Mouse (Mus musculus) lung, postnatal 0 days (tissue): ENCODE measurements around the gene Commd7. TPM values are rescaled to one million over a fixed set of nuclear protein-coding genes. Genes with fewer than 3 reads are reported as not detected.

Experiments
- ATAC-seq: fragments of 200-750 bp; cut with Nextera tagmentation; 2 replicates; pipeline ENCODE4 v1.8.0; 2017; ENCODE audit warnings: moderate library complexity
- DNase-seq: peaks from one replicate; pipeline ENCODE4 v3.0.0-alpha.2; 2016; ENCODE audit warnings: low spot score
- H3K27ac ChIP-seq: fragments of 300-500 bp; sonication (generic); 2 replicates; pipeline ENCODE4 v1.5.1; 2014; ENCODE audit warnings: antibody characterized with exemption, mild to moderate bottlenecking, low read length, mixed read lengths
- H3K27me3 ChIP-seq: fragments of 300-500 bp; sonication (generic); replicated peaks from 2 replicates; pipeline ENCODE4 v1.6.1; 2014; ENCODE audit warnings: low read length, mixed read lengths; ENCODE audit not compliant: insufficient read depth
- H3K36me3 ChIP-seq: fragments of 300-500 bp; sonication (generic); 2 replicates; pipeline ENCODE4 v1.6.1; 2014; ENCODE audit warnings: low read length, mixed read lengths; ENCODE audit not compliant: insufficient read depth
- H3K4me1 ChIP-seq: fragments of 300-500 bp; sonication (generic); 2 replicates; pipeline ENCODE4 v1.6.1; 2014; ENCODE audit warnings: antibody characterized with exemption, low read depth, low read length, mixed read lengths; ENCODE audit not compliant: insufficient read depth
- H3K4me2 ChIP-seq: fragments of 300-500 bp; sonication (generic); replicated peaks from 2 replicates; pipeline ENCODE4 v1.6.1; 2014; ENCODE audit warnings: low read depth, mild to moderate bottlenecking, low read length, moderate library complexity, mixed read lengths
- H3K4me3 ChIP-seq: fragments of 300-500 bp; sonication (generic); 2 replicates; pipeline ENCODE4 v1.5.1; 2014; ENCODE audit warnings: low read depth, low read length
- H3K9ac ChIP-seq: fragments of 300-500 bp; sonication (generic); replicated peaks from 2 replicates; pipeline ENCODE4 v1.6.1; 2014; ENCODE audit warnings: low read depth, mild to moderate bottlenecking
- H3K9me3 ChIP-seq: fragments of 300-500 bp; sonication (generic); 2 replicates; pipeline ENCODE4 v1.6.1; 2016; ENCODE audit warnings: low read length, mixed read lengths
- CTCF ChIP-seq: IDR thresholded peaks from 2 replicates; pipeline ENCODE4 v1.5.1; 2016; ENCODE audit warnings: antibody characterized with exemption, mild to moderate bottlenecking
- EP300 ChIP-seq: IDR thresholded peaks from 2 replicates; pipeline ENCODE4 v1.6.1; 2016; ENCODE audit warnings: antibody characterized with exemption, mild to moderate bottlenecking, control low read depth
- WGBS: fragments of 180-500 bp; shearing (Covaris S2); extraction: QIAGEN DNeasy Blood & Tissue Kit; methylation state at CpG from one replicate; pipeline ENCODE4 v1.1.7; 2014; 5-methylcytosine and 5-hydroxymethylcytosine counted together
- polyA plus RNA-seq: library from polyadenylated mRNA; unstranded; fragments of >200 nt; fragmentation: Nextera tagmentation; extraction: Ambion mirVana; gene quantifications from 2 replicates; pipeline ENCODE4 v1.2.1, GENCODE M21; 2015

The Commd7 gene
- polyA plus RNA-seq, 1 experiment from 2014 or later, result 71.8 TPM

- no peaks in the 10 kb centered on the region for H3K27me3 ChIP-seq
- DNase-seq (no peak), ATAC-seq (no peak)
- H3K4me1 ChIP-seq, result no peaks in the 10 kb centered on the region
- no peaks in the 10 kb centered on the region for H3K9me3 ChIP-seq
- no peak overlapping the region for H3K27ac ChIP-seq
- TF ChIP-seq CTCF (no peak), EP300 (no peak)
- H3K4me3 ChIP-seq, result no peak overlapping the region
- H3K9ac ChIP-seq, result no peak overlapping the region
- no peak overlapping the region for H3K4me2 ChIP-seq
- no peaks in the 10 kb centered on the region for H3K36me3 ChIP-seq
- WGBS, result 64% methylated on average over 3 of the region's 3 CpGs
These were observed 56.4 kb downstream of the Commd7 start for GRCm38 (mm10) chr2:153576150-153576549.

DNA sequence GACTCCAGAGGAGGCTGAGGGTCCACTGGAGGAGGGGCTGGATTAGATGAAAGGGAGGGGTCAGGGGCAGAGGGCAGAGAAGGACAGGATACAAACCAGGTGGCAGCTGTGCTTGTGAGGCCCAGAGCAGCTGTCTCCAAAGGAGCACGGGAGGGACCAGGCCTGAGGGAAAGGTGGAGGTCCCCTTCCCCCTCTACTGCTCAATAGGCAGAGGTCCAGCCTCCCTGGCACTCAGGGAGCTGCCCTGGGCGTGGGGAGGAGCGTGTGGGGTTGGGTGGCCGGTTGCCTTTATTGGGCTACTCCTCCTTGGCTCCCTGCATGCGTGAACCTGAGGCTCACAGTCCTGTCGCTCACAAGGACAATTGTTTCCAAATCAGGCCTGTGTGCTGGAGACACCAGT lies 57.0 kb downstream of the Commd7 start:
- DNase-seq, result no peak
- H3K9me3 ChIP-seq, result no peaks in the 10 kb centered on the region
- no peak overlapping the region for H3K4me2 ChIP-seq
- H3K36me3 ChIP-seq, result no peaks in the 10 kb centered on the region
- TF ChIP-seq CTCF (no peak), EP300 (no peak)
- WGBS, result 53% methylated on average over 6 of the region's 6 CpGs
- H3K27ac ChIP-seq, result no peak overlapping the region
- no peak overlapping the region for H3K9ac ChIP-seq
- ATAC-seq, result no peak
- no peaks in the 10 kb centered on the region for H3K27me3 ChIP-seq
- no peaks in the 10 kb centered on the region for H3K4me1 ChIP-seq
- no peak overlapping the region for H3K4me3 ChIP-seq

- TF ChIP-seq CTCF (no peak), EP300 (no peak)
- no peaks in the 10 kb centered on the region for H3K4me1 ChIP-seq
These were observed 59.5 kb downstream of the Commd7 start for GRCm38 (mm10) chr2:153573101-153573500.

DNA sequence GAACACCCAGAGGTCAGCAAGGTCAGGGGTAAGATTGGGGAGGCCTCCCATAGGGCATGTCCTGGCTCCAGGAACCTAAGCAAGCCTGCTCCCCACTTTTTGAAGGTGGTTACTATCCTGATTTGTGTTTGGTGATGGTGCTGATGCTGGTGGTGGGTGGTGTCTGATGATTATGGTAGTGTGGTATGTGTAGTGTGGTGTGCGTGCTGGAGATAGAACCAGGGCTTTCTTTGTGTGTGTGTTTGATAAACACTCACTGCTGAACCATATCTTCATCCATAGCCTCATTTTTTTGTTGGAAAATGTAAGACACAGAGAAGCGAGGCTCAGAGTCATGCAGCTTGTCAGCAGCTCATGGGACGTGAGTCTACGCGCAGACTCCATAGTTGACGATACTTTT lies 64.0 kb downstream of the Commd7 start:
- H3K9me3 ChIP-seq, result no peaks in the 10 kb centered on the region
- 92% methylated on average over 6 of the region's 6 CpGs for WGBS
- H3K4me1 ChIP-seq, result no peaks in the 10 kb centered on the region
- TF ChIP-seq CTCF, result no peak
- no peak for TF ChIP-seq EP300
- H3K9ac ChIP-seq, result no peak overlapping the region
- no peaks in the 10 kb centered on the region for H3K36me3 ChIP-seq
- DNase-seq (no peak), ATAC-seq (no peak)
- no peak overlapping the region for H3K4me3 ChIP-seq
- no peak overlapping the region for H3K27ac ChIP-seq
- H3K4me2 ChIP-seq, result no peak overlapping the region
- no peaks in the 10 kb centered on the region for H3K27me3 ChIP-seq

More at GRCm38 (mm10) chr2:153573101-153573500, 59.5 kb downstream of the Commd7 start:
- Histone ChIP-seq H3K4me3 (no peak overlapping the region), H3K27ac (no peak overlapping the region), H3K9me3 (no peaks in the 10 kb centered on the region), H3K9ac (no peak overlapping the region), H3K27me3 (no peaks in the 10 kb centered on the region), H3K36me3 (no peaks in the 10 kb centered on the region), H3K4me2 (no peak overlapping the region)
- WGBS, result 85% methylated on average over 9 of the region's 9 CpGs
- no peak for DNase-seq
- no peak for ATAC-seq

DNA sequence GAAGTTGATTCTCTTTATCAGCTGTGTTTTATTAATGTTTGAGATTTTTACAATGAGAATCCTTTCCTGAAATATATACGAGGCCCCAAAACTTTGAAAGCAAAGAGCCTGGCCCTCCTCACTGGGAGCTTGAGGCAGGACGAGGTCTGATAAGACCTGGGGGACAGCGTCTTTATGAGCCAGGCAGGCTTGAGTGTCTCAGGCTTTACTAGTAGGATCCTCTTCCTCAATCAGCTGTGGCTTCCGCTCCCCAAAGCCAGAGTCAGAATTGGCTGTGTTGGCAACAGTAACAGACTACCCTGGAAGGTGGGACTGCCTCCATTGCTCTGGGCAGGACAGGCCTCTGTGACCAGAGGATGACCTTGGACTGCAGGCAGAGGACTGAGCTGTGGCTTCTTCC lies 64.6 kb downstream of the Commd7 start:
- Histone ChIP-seq H3K27ac (no peak overlapping the region), H3K27me3 (no peaks in the 10 kb centered on the region), H3K9ac (no peak overlapping the region), H3K4me2 (no peak overlapping the region), H3K36me3 (no peaks in the 10 kb centered on the region), H3K4me3 (no peak overlapping the region), H3K4me1 (no peaks in the 10 kb centered on the region), H3K9me3 (no peaks in the 10 kb centered on the region)
- ATAC-seq, result no peak
- no peak for TF ChIP-seq CTCF
- TF ChIP-seq EP300, result no peak
- WGBS, result 56% methylated on average over 4 of the region's 4 CpGs
- DNase-seq, result no peak

Other genes starting within 250 kb of the Commd7 start
- gene 4930404H24Rik, start 140.0 kb downstream of the Commd7 start, polyA plus RNA-seq, result not detected in 2 replicates
- gene Nol4l, start 102.8 kb downstream of the Commd7 start, polyA plus RNA-seq, result 8.3 and 9.9 TPM in 2 replicates
- gene Dnmt3b, start 16.7 kb upstream of the Commd7 start, polyA plus RNA-seq, result 3.3 and 4.2 TPM in 2 replicates
- 0.10 and 0.15 TPM in 2 replicates for gene Dnmt3c, start 63.9 kb upstream of the Commd7 start, polyA plus RNA-seq
- gene Mapre1, start 108.5 kb upstream of the Commd7 start, polyA plus RNA-seq, result 145 and 164 TPM in 2 replicates
- 0.05 TPM in 1 of 2 replicates, not detected in the other for gene Efcab8, start 147.2 kb upstream of the Commd7 start, polyA plus RNA-seq
- not detected in 2 replicates for gene Sun5, start 238.3 kb upstream of the Commd7 start, polyA plus RNA-seq
- gene Bpifb2, start 242.3 kb upstream of the Commd7 start, polyA plus RNA-seq, result not detected in 2 replicates